Mouse (Mus musculus): ENCODE measurements around the gene Hoxc9. TPM values are rescaled to one million over a fixed set of nuclear protein-coding genes. Genes with fewer than 3 reads are reported as not detected.

Gene Hoxc9
- polyA plus RNA-seq, 1 experiment from 2014 or later, result not detected

GRCm38 (mm10) chr15:103024131-103024530 is 47.9 kb downstream of the Hoxc9 start:
- no peak overlapping the region for H3K4me2 ChIP-seq (replicated peaks; ENCODE audit: low read depth, low read length)

DNA sequence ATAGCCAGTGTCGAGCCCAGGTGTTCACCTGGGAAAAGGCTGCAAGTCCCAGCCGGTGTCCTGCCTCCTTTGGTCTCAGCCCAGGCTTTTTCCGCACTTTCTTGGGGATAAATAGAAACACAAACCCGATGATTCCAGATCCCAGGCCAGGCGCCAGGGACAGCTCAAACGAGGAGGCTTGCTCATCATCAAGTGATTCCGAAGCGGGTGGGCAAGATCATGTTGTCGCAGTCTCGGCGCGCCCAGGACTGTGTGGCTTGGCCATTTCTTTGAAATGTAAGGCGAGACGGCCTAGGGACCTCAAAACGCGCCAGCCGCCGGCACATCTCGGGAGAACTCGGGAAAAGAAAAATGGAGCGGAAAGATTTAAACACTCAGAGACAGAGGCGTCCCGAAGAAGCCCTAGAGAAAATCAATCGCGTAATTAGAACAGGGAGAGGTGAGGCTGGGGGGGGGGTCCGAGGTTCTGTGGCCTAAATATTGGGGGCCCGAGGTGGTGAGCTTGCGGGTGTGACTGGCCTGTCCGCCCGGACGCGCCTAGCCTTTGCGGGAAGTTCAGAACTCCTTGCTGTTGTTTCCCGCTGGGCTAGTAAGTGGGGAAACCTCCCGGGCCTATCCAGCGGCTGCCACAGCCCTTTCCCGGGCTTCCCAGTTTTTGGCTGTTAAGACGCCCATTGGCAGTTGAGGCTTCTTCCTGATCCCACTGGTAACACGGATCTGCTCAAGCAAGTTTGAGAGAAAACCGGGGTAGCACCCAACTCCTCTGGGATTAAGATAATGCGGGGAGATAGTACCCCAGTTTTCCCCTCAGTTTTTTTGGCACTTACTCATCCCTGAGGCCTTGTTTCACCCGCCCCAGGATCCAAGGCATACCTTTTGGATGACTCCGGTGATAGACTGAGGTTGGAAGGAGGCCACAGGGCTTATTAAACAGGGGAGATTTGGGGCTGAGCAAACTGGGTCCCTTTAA is 51.3 kb downstream of the Hoxc9 start:
- no peaks in the 10 kb centered on the region for H3K4me1 ChIP-seq (ENCODE audit: insufficient read depth, low read depth, low read length)
- H3K27me3 ChIP-seq (replicated peaks; ENCODE audit: insufficient read depth, low read length), result peaks cover 65% of the 10 kb centered on the region
- H3K4me2 ChIP-seq (replicated peaks; ENCODE audit: low read depth, low read length), result no peak overlapping the region
- WGBS, result 8% methylated on average over 43 of the region's 43 CpGs
- no peak overlapping the region for H3K9ac ChIP-seq (replicated peaks; ENCODE audit: low read depth)
- no peak overlapping the region for H3K27ac ChIP-seq (ENCODE audit: low read length)
- DNase-seq (ENCODE audit: low spot score) (no peak), ATAC-seq (no peak)
- H3K9me3 ChIP-seq (ENCODE audit: low read length), result no peaks in the 10 kb centered on the region
- no peaks in the 10 kb centered on the region for H3K36me3 ChIP-seq (ENCODE audit: insufficient read depth, low read length)
- no peak overlapping the region for H3K4me3 ChIP-seq (ENCODE audit: low read depth, low read length)
- TF ChIP-seq CTCF (IDR thresholded peaks at IDR 0.05) (no peak), EP300 (IDR thresholded peaks at IDR 0.05) (no peak)

More at GRCm38 (mm10) chr15:103024131-103024530, 47.9 kb downstream of the Hoxc9 start:
- Histone ChIP-seq H3K4me1 (ENCODE audit: insufficient read depth, low read depth, low read length) (no peaks in the 10 kb centered on the region), H3K27me3 (replicated peaks; ENCODE audit: insufficient read depth, low read length) (peaks cover 81% of the 10 kb centered on the region), H3K9ac (replicated peaks; ENCODE audit: low read depth) (no peak overlapping the region), H3K27ac (ENCODE audit: low read length) (no peak overlapping the region), H3K9me3 (ENCODE audit: low read length) (no peaks in the 10 kb centered on the region), H3K36me3 (ENCODE audit: insufficient read depth, low read length) (no peaks in the 10 kb centered on the region), H3K4me3 (ENCODE audit: low read depth, low read length) (no peak overlapping the region)
- ATAC-seq, result no peak
- TF ChIP-seq EP300 (IDR thresholded peaks at IDR 0.05), result no peak
- no peak for TF ChIP-seq CTCF (IDR thresholded peaks at IDR 0.05)
- DNase-seq (ENCODE audit: low spot score), result no peak
- 11% methylated on average over 2 of the region's 2 CpGs for WGBS

- Histone ChIP-seq H3K4me1 (ENCODE audit: insufficient read depth, low read depth, low read length) (no peaks in the 10 kb centered on the region), H3K4me3 (ENCODE audit: low read depth, low read length) (no peak overlapping the region), H3K9me3 (ENCODE audit: low read length) (no peaks in the 10 kb centered on the region), H3K36me3 (ENCODE audit: insufficient read depth, low read length) (no peaks in the 10 kb centered on the region), H3K9ac (replicated peaks; ENCODE audit: low read depth) (no peak overlapping the region), H3K27ac (ENCODE audit: low read length) (no peak overlapping the region), H3K4me2 (replicated peaks; ENCODE audit: low read depth, low read length) (no peak overlapping the region), H3K27me3 (replicated peaks; ENCODE audit: insufficient read depth, low read length) (peaks cover 65% of the 10 kb centered on the region)
- WGBS, result 33% methylated on average over 9 of the region's 9 CpGs
- DNase-seq (ENCODE audit: low spot score) (no peak), ATAC-seq (no peak)
- TF ChIP-seq EP300 (IDR thresholded peaks at IDR 0.05), result no peak
- no peak for TF ChIP-seq CTCF (IDR thresholded peaks at IDR 0.05)
These were observed 52.8 kb downstream of the Hoxc9 start for GRCm38 (mm10) chr15:103028916-103029512.

- Histone ChIP-seq H3K4me1 (ENCODE audit: insufficient read depth, low read depth, low read length) (no peaks in the 10 kb centered on the region), H3K27ac (ENCODE audit: low read length) (no peak overlapping the region), H3K36me3 (ENCODE audit: insufficient read depth, low read length) (no peaks in the 10 kb centered on the region), H3K4me2 (replicated peaks; ENCODE audit: low read depth, low read length) (no peak overlapping the region), H3K4me3 (ENCODE audit: low read depth, low read length) (no peak overlapping the region), H3K9ac (replicated peaks; ENCODE audit: low read depth) (no peak overlapping the region), H3K27me3 (replicated peaks; ENCODE audit: insufficient read depth, low read length) (peaks cover 67% of the 10 kb centered on the region), H3K9me3 (ENCODE audit: low read length) (no peaks in the 10 kb centered on the region)
- DNase-seq (ENCODE audit: low spot score), result no peak
- TF ChIP-seq EP300 (IDR thresholded peaks at IDR 0.05), result no peak
- TF ChIP-seq CTCF (IDR thresholded peaks at IDR 0.05), result no peak
- 21% methylated on average over 8 of the region's 8 CpGs for WGBS
- ATAC-seq, result no peak
These were observed 53.9 kb downstream of the Hoxc9 start for GRCm38 (mm10) chr15:103030142-103030541.

DNA sequence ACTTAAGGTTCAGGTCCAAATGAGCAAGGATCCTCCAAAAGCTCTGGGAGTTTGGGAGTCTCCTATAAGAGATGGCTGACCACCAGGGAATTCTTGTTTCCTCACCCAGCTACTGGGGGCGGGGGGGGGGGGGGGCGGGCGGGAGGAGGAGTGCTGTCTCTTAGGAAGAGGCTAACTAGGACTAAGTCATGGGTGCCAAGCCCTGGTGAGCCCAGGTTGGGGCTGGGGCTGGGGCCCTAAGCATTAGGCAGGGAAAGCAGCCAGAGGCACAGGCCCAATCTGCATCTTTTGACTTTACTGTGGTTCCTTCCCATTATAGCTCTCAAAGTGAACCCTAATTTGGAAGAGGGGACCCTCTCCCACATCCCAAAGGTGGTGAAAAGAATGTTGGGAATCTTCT is 55.9 kb downstream of the Hoxc9 start:
- no peak overlapping the region for H3K27ac ChIP-seq (ENCODE audit: low read length)
- H3K36me3 ChIP-seq (ENCODE audit: insufficient read depth, low read length), result no peaks in the 10 kb centered on the region
- H3K9me3 ChIP-seq (ENCODE audit: low read length), result no peaks in the 10 kb centered on the region
- H3K9ac ChIP-seq (replicated peaks; ENCODE audit: low read depth), result no peak overlapping the region
- H3K4me2 ChIP-seq (replicated peaks; ENCODE audit: low read depth, low read length), result no peak overlapping the region
- no peak for TF ChIP-seq EP300 (IDR thresholded peaks at IDR 0.05)
- no peak for TF ChIP-seq CTCF (IDR thresholded peaks at IDR 0.05)
- H3K4me3 ChIP-seq (ENCODE audit: low read depth, low read length), result no peak overlapping the region
- ATAC-seq (no peak), DNase-seq (ENCODE audit: low spot score) (no peak)
- 8% methylated on average over 2 of the region's 3 CpGs for WGBS
- no peaks in the 10 kb centered on the region for H3K4me1 ChIP-seq (ENCODE audit: insufficient read depth, low read depth, low read length)
- H3K27me3 ChIP-seq (replicated peaks; ENCODE audit: insufficient read depth, low read length), result peaks cover 62% of the 10 kb centered on the region

All from lung, postnatal 0 days (tissue).